Mouse (Mus musculus) hindlimb bud, embryonic 11.5 days (tissue): ENCODE measurements around the gene Fbln1.

Source experiments
- DNase-seq: peaks from one replicate; pipeline ENCODE4 v3.0.0-alpha.2; 2012; ENCODE audit warnings: low read depth, low spot score; ENCODE audit errors: extremely low spot score

Gene Fbln1

DNA sequence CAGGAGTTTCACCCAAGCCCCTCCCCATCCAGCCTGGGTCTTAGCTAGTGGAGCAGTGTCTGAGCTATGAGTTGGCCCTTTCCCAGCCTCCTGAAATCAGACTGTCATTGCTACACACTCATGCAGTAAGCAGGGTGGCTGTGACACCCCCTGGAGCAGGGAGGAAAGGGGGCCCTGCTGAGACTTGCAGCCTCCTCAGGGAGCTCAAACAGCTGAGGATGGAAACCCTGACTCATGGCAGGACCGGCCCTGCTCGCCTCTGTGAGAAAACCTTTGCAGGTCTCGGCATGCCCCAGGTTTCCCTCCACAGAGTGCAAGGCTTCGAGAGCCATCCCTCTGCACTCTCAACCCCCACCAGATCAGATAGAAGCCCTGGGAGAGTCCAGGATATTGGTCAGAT is 27.9 kb downstream of the Fbln1 start:
- no peak for DNase-seq

DNA sequence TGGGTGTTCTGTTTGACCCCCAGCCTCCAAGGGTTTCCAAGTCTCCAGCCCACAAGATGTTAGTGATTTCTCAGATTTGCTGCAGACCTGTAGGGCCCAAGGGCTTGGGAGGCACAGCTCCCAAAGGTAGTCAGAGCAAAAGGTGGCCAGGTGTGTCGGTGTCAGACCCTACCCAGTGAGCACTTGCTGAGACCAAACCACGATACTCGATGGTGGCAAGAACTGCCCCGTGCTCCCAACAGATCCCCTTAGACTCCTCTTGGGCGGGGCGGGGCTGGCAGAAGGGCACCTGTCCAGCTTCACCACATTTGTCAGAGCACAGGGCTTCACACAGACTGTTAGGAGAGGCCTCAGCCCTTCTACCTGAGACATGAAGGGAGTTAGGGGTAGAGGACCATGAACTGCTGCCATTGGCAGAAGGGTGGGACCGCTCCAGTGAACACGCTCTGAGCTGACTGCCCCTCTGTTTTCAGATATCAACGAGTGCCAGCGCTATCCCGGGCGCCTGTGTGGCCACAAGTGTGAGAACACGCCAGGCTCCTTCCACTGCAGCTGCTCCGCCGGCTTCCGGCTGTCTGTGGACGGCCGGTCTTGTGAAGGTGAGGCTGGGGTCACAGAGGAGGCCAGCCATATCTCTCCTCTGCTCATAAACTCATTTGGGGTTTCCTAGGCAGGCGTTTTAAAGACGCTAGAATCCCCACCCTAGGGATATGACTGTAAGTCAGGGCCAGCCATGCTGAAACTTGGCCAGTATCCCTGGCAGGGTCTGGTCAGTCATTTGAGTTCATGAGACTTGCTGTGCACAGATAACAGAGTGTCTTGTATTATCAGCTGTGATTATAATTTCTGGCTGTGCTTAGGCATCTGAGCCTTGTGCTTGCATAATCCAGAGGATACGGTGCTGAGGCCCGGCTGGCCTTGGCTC is 33.3 kb downstream of the Fbln1 start:
- DNase-seq: no peak

DNA sequence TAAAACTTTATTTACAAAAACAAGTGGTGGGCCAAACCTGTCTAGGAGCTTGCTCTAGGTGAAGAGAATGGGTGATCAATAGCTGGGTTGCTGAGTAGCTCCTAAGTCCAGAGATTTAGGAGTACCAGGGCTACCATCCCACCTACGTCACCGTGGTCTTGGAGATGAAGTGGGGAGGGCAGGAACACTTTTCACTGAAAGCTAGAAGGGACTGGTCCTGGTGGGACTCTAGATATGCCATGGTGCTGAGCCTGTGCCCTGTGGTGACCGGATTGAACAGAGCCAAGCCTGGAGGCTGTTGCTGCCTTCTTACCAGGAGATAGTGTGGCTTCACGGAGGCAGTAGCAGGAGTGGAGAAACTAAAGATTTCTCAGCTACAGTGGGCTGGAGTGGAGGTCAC is 34.3 kb downstream of the Fbln1 start:
- no peak for DNase-seq

DNA sequence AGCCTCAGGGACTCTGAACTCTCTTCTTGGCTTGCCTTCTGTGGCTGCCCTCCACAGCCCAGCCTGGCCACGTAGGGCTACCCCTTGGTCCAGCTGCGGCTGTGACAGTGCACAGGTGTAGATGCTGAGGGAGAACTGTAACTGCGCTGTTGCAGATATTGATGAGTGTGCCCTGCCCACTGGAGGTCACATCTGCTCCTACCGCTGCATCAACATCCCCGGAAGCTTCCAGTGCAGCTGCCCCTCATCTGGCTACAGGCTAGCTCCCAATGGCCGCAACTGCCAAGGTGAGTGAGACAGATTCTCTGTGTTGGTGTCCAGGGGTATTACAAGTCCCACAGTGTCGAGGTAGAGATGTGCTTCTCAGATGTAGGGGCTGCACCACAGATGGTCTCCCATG is 36.1 kb downstream of the Fbln1 start:
- DNase-seq: no peak

DNA sequence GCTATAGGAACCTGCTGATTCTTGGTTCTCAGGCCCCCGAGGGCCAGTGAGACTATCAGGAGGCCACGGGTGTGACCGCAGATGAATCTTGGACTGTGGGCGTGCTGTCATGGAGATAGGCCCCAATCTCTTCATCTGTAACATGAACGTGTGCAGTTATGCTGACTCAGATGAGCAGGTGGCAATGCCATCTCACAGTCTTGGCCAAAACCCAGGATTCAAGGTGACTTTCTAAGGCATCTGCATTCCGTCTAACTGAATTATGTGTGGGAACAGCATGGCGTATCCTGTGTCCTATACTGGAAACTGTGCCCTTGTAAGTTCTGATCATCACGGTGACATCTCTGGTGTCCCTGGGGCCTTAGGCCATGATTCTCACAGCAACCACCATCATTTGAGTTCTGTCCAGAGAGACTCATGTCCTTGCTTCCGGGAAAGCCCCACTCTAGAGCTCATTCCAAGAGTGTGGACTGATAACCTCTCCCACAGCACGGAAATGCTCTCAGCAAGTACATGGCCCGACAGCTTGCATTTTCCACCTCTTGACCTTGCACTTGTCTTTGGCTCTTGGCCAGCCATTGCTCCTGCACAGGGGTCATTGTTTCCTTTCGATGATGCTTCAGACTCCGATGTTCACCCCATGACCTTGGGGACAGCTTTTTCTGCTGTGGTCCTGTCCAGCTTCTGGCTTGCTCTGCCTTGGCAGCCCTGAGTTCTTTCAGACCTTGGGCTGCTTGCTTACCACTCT is 38.8 kb downstream of the Fbln1 start:
- no peak for DNase-seq

DNA sequence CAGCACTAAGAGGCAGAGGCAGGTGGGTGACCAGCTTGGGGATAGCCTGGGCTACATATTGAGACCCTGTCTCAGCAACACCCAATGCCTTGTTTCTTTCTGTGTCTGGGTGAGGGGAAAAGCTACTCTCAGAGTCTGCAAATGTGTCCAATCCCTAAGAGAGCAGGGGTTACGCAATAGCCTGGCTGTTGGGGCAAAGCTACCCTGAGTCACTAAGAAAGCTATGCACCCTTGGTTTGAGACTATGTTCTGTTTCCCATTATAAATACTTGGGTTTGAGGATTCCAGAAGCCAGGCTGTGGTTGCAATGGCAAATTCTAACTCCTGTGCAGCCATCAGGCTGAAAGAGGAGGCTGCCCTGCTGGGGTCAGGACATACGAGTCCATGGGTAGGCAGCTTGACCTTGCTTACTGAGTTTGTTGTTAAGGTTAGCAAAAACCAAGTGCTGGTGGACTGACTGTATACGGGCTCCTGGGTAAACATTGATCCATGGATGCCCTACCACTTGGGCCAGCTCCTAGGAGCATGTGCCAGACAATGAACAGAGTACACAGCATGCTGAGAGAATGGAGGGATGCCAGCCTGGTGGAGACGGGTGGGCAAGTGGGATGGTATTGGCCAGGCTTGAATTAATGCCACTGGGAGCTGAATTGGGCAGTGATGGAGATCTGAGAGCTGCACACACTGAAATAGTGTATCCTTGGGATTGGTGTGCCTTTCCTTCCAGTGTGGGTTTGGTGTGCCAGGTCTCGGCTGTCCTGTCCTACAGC is 39.7 kb downstream of the Fbln1 start:
- DNase-seq: no peak

DNA sequence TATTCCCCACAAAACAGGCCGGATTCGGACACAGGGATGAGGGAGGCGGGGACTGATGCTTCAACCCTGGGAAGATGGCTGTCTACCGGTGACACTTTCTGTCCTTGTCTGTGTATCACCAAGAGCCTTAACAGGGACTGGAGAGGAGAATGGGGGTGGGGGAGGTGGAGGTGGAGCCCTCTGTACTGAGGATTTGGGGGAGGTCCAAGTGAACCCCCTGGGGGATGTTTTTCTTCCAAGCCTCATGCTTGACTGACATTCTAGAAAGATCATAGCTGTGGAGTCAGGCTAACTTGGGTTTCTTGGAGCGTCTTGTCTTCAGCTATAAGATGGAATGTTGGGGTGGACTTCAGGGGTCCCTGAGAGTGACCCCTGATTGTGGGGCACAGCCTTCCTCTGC is 40.3 kb downstream of the Fbln1 start:
- no peak for DNase-seq

DNA sequence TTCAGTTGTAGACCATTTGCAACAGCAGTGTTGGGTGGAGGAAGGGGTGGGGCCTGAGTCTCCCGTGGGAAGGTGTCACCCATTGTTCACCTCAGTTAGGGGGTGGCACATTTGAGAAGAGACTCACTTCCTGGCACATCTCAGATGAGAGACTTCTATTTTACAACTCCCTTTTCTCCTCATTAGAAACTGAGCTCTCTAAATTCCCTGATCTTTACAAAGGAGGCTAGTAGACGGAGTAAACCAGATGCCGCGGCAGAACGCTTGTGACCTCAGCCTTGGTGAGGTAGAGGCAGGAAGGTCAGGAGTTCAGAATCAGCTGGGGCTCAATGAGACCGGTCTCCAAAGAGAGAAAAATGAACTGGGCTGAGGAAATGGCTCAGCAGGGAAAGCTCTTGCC is 41.2 kb downstream of the Fbln1 start:
- no peak for DNase-seq

DNA sequence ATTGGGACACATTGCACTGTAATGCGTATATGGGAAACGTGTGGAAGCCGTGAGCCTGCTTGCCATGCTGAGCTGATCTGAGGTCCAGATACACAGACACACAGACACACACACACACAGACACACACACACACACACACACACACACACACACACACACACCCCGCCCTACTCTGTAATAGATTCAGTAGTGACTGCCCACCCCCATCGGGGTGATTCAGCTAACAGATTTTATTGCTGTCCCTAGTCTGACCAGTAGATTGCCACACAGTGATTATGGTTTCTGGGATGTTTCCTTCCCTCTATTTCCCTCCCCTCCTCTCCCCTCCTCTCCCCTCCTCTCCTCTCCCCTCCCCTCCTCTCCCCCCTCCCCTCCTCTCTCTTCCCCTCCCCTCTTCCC is 42.6 kb downstream of the Fbln1 start:
- DNase-seq: no peak

DNA sequence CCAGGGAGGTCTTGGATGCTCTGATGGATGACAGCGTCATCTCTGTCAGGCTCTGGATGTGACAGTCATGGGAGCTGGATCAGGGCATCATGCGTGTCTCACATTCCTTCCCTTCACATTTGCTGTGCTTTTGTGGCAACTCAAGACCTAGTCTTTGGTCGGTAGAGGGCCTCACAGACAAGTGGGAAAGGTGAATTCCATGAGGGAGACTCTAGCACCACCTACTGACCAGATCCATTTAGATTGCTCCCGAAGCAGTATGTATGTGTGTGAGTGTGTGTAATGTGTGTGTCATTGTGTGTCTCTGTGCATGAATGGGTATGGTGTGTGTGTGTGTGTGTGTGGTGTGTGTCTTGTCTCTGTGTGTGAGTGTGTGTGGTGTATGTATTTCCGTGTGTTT is 43.5 kb downstream of the Fbln1 start:
- DNase-seq: peak; percentile 28

DNA sequence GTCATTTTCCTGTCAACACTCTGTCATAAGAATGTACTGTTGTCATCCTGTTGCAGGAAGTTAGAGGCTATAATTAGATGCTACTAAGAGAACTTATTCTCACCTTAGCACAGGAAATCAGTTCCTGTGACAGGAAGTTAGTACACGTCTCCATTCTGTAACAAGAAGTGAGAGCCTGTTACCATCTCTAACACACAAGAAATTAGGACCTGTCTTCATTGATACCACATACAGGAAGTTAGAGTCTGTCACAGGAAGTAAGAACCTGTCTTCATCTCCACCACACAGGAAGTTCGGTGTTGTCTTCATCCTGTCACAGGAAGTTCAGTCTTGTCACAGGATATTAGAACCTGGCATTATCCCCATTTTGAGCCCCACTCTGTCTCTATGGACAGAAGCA is 44.7 kb downstream of the Fbln1 start:
- DNase-seq: no peak

DNA sequence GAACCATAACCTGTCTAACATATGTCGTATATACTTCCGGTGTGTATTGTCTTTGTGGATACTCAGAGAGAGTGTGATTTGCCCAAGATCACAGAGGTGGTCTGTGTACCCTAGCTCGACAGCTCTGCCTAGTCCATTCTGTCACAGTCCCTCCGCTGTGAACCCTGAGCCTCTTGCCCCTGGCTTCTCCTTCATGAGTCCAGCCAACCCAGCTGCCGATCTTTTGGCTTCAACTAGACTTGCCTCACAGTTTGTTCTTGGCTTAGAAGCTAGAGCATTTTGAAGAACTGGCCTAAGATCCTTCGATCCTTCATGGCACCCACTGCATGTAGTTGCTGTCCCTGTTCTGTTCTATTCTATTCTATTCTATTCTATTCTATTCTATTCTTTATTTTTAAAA is 46.7 kb downstream of the Fbln1 start:
- DNase-seq: no peak

DNA sequence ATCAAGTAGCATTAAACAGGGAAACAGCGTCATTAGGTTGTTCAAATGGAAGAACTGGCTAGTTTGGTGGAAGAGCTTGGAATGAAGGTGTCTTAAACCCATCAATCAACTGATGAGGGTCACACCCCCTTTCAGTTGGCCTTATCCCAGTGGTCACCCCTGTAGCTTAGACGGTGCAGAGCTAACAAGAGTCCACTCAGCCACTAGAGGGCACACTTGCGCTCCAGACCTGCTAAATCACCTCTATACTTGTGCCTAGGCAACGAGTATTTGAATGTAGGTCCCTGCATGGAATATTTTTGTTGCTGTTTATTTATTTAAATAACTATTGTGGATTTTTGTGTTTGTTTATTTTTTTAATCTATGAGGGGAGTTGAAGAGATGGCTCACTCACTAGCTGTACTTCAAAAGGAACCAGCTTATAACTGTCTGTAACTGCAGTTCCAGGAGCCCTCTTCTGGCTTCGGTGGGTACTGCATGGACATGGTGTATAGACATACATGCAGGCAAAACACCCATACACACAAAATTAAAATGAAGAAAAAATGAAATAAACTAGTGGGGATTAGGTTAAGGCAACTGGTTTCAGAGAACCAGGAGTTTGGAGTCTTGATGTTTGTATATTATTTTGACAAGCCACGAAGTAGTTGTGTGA is 52.2 kb downstream of the Fbln1 start:
- DNase-seq: no peak

DNA sequence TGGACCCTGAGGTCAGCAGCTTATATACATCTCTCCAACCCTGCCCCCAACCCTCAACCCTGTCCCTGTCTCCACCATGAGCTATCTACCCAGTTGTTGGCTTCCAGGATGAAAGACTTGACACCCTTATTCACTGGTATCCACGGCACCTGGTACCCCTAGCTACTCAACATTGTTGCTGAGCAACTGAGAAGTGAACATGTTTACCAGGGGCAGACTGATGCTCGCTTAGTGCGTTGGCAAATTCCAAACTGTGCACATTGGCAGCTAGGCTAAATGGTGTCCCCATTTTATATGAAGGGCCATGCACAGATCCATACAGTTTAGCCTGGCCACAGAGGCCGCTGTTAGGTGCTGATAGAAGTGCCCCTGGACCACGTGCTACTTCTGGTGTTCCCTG is 57.1 kb downstream of the Fbln1 start:
- DNase-seq: no peak

DNA sequence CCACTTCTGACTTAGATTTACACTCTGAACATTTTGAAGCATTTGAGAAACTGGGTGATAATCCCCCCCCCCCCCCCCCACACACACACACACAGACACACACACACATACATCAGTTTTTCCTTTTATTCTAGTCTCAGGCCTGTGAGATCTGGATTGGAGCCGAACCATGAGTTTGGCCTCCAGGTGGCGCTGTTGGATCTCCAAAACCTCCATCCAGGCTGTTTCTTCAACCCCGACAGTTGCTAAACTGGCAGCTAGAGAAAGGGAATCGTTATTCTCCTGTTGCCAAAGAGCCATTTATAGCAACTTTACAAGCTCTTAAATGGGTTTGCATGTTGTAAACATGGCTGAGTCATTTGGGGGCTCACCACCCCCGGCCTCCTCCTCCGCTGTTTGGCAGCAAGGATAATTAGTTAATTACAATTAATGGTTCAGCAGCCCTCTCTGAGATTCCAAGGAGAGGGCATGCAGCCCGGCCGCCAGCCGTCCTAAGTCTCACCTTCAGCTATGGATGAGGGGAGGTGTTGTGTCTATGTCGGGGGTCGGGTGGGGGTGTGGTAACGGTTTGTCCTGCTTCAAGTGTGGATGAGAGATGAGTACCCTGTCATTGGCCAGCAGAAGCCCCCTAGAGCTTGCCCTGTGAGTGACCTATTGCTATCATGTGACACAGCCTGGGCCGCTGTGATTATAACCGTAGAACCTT is 61.1 kb downstream of the Fbln1 start:
- DNase-seq: peak; percentile 64

DNA sequence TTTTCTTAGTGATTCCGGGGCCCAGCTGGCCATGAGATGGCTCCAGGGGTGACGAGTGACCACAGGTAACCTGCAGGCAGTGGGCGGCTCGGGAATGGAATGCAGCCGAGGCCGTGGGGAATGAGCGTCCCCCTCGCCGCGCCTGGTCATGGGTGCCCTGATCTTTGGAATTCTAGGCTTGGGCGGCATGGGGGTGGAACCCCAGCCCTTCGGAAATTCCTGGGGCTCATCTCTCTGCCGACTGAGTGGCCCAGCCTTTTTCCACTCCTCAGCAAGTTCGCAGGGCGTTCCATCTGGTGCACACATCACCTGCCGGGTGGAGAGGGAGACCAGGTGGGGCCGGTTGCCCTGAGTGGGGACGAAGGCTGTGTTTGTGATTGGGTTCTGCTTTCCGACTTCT is 62.1 kb downstream of the Fbln1 start:
- DNase-seq: no peak

DNA sequence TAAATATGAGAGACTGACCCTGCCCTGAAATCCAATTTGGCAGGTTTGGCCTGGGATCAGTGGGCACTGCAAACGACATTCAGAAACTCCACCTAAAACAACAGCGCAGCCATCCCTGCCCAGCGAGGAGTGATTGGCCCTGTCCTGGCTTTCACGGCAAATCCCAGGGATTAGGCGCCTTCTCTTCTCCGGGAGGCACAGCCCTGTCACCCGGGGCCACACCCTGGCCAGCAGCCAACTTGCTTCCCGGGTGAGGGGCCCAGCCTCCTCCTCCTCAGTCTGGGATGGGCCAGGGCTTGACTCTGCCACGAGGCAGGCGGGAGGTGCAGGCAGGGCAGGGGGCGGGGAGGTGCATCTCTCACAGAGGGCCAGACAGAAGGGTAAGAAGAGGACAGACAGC is 67.2 kb downstream of the Fbln1 start:
- no peak for DNase-seq

DNA sequence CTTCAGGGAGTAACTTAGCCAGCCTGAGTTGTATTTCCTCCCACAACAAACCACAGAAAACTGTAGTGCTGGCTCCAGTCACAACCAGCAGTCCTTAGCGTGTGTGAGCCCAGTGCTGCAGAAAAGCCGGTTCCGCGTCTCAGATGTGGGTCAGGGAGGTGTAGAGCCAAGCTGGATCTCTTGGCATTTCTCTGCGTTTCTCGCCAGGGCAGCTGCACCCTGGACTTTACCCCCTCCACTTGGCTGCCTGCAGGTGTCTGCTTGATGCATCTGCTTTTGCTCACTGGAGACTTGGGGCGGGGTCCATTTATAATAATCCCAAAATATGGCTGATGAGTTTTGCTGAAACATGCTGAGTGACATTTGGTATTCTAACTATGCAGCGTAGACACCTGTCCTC is 71.5 kb downstream of the Fbln1 start:
- no peak for DNase-seq

DNA sequence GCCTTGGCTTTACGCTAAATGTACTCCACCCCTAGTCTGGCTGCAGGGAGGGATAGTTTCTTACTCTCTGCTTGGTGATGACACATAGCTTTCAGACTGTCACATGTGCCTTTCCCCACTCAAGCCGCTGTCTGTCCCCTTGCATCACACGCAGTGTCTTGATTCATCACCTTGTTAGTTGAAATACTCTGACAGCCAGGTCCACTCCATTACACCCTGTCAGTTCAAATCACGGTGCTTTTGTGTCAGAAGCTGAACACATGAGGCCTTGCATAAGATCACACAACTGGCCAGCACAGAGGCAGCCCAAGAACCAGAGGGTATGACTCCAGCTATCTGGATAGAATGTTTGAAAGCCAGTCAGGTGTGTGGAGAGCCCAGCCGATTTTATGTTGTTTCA is 73.2 kb downstream of the Fbln1 start:
- no peak for DNase-seq

DNA sequence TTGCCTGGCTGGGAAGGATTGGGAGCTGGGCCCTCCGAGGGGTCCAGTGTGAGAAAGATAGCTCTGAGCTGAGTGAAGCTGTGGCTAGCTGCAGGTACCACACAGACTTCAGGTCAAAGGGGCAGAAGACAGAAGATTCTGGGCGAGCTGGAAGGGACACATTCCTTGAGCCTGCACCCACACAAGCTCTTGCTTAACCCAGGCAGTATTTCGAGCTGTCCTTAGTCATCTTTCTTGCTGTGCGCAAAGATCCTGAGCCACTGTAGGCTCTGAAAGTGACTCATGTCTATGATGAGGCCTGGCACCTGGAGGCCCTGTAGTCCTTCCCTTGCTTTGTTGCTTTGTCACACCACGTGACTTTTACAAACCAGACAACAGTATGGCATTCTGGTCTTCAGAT is 76.3 kb downstream of the Fbln1 start:
- DNase-seq: no peak

DNA sequence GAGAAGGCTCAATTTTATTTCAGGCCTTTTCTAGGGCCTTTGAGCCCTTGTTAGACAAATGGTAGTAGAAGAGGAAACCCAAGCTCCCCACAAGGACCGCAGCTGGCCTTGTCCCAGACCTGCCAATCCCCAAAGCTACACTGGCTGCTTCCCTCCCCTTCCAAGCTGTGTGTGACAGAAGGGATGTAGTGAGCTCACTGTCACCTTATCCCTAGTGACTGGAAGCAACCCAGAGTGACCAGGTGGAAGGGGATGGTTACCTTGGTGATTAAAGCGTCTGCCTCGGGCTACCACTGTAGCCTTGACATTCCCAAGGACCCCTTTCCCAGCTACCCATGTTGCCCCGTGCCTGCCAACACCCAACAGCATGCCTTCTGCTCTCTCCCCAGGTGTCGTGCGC is 78.9 kb downstream of the Fbln1 start:
- DNase-seq: no peak
